Mouse (Mus musculus) neural tube, embryonic 11.5 days (tissue): ENCODE data around the gene Lpin2. TPM values are rescaled to one million over a fixed set of nuclear protein-coding genes. Genes with fewer than 3 reads are reported as not detected.

Experiments used
- ATAC-seq: fragments of 200-750 bp; cut with Nextera tagmentation; 2 replicates; pipeline ENCODE4 v1.8.0; 2017; ENCODE audit warnings: moderate number of reproducible peaks, mild to moderate bottlenecking, moderate TSS enrichment, moderate library complexity; ENCODE audit not compliant: insufficient read depth, low FRiP score, low TSS enrichment
- DNase-seq: peaks from one replicate; pipeline ENCODE4 v3.0.0-alpha.2; 2015; ENCODE audit warnings: low spot score
- H3K27ac ChIP-seq: fragments of 300-500 bp; sonication (generic); 2 replicates; pipeline ENCODE4 v1.5.1; 2014; ENCODE audit warnings: low read depth, mild to moderate bottlenecking, low read length
- H3K27me3 ChIP-seq: fragments of 300-500 bp; sonication (generic); 2 replicates; pipeline ENCODE4 v1.6.1; 2014; ENCODE audit warnings: mild to moderate bottlenecking, low read length, mixed read lengths; ENCODE audit not compliant: control insufficient read depth, insufficient read depth
- H3K36me3 ChIP-seq: fragments of 300-500 bp; sonication (generic); 2 replicates; pipeline ENCODE4 v1.6.1; 2014; ENCODE audit warnings: mild to moderate bottlenecking, low read length, moderate library complexity, mixed read lengths; ENCODE audit not compliant: control insufficient read depth, insufficient read depth
- H3K4me1 ChIP-seq: fragments of 300-500 bp; sonication (generic); 2 replicates; pipeline ENCODE4 v1.6.1; 2014; ENCODE audit warnings: low read length, mixed read lengths; ENCODE audit not compliant: control insufficient read depth, insufficient read depth
- H3K4me2 ChIP-seq: fragments of 300-500 bp; sonication (generic); 2 replicates; pipeline ENCODE4 v1.6.1; 2014; ENCODE audit warnings: low read depth, mild to moderate bottlenecking, moderate library complexity
- H3K4me3 ChIP-seq: fragments of 300-500 bp; sonication (generic); 2 replicates; pipeline ENCODE4 v1.5.1; 2014; ENCODE audit warnings: low read depth, low read length
- H3K9ac ChIP-seq: fragments of 300-500 bp; sonication (generic); 2 replicates; pipeline ENCODE4 v1.6.1; 2014; ENCODE audit warnings: mild to moderate bottlenecking, low read length
- H3K9me3 ChIP-seq: fragments of 300-500 bp; sonication (generic); 2 replicates; pipeline ENCODE4 v1.6.1; 2016; ENCODE audit warnings: low read length; ENCODE audit not compliant: control insufficient read depth
- WGBS: fragments of 180-500 bp; shearing (Covaris S2); extraction: QIAGEN DNeasy Blood & Tissue Kit; methylation state at CpG from one replicate; pipeline ENCODE4 v1.1.7; 2014; 5-methylcytosine and 5-hydroxymethylcytosine counted together
- polyA plus RNA-seq: library from polyadenylated mRNA; unstranded; fragments of >200 nt; fragmentation: Nextera tagmentation; extraction: Ambion mirVana; gene quantifications from 2 replicates; pipeline ENCODE4 v1.2.1, GENCODE M21; 2014

Gene Lpin2
- polyA plus RNA-seq, 1 experiment from 2014 or later, result 37.4 TPM

DNA sequence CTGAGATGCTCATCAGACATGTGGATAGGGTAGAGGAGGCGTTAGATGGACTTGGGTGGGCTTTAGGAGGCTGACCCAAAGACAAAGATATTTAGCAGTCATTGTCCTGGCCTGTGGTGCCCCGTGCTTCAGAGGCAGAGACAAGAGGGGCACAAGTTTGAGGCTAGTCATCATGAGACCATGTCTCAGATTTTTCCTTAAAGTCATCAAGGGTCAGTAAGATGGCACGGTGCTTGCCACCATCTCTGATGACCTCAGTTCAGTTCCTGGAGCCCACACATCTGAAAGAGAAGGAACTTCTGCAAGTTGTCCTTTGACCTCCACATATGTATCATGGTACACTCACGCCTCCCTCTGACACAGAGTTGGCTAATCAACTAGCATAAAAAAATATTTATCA lies 39.2 kb upstream of the Lpin2 start:
- H3K4me2 ChIP-seq, result no peak overlapping the region
- no peak overlapping the region for H3K9ac ChIP-seq
- no peaks in the 10 kb centered on the region for H3K4me1 ChIP-seq
- H3K9me3 ChIP-seq, result no peaks in the 10 kb centered on the region
- H3K27ac ChIP-seq, result no peak overlapping the region
- ATAC-seq (no peak), DNase-seq (no peak)
- WGBS, result 87% methylated on average over 4 of the region's 4 CpGs
- no peak overlapping the region for H3K4me3 ChIP-seq
- no peaks in the 10 kb centered on the region for H3K27me3 ChIP-seq
- H3K36me3 ChIP-seq, result no peaks in the 10 kb centered on the region

DNA sequence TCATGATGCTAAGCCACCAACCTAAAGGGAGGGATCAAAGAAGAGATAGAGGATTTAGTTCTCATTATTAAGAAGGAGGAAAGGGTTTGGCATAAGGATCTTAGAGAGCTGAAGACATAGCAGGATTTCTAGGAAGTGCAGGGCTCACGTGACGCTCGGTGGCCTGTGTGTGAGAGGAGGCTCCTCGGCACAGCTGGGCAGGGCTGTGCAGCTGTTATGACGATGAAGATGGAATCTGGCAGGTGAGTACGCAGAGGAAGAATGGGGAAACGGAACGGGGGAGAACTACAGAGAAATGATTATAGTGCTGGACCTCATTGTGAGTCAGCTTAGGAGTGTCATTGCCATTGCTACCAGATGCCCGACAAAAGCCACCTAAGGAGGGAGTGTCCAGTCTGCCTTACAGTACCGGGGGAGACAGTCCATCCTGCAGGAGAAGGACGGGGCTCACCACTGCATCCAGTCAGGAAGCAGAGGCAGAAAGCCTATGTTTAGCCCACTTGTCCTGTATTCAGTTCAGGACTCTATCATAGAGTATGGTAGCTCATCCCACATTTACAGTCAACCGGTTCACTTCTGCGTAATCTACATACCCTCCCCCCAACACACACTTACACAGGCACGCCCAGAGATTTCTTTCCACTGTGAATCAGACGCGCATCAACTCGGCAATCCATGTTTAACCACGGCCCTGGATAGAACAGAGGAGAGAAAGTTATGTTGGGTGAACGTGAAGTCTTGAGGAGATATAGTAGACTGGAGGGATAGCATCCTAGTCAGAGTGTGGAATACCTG lies 37.8 kb upstream of the Lpin2 start:
- Histone ChIP-seq H3K27ac (no peak overlapping the region), H3K4me3 (no peak overlapping the region), H3K4me2 (no peak overlapping the region), H3K27me3 (no peaks in the 10 kb centered on the region), H3K4me1 (no peaks in the 10 kb centered on the region), H3K9ac (no peak overlapping the region), H3K9me3 (no peaks in the 10 kb centered on the region), H3K36me3 (no peaks in the 10 kb centered on the region)
- WGBS, result 90% methylated on average over 19 of the region's 19 CpGs
- DNase-seq, result no peak
- ATAC-seq, result no peak

DNA sequence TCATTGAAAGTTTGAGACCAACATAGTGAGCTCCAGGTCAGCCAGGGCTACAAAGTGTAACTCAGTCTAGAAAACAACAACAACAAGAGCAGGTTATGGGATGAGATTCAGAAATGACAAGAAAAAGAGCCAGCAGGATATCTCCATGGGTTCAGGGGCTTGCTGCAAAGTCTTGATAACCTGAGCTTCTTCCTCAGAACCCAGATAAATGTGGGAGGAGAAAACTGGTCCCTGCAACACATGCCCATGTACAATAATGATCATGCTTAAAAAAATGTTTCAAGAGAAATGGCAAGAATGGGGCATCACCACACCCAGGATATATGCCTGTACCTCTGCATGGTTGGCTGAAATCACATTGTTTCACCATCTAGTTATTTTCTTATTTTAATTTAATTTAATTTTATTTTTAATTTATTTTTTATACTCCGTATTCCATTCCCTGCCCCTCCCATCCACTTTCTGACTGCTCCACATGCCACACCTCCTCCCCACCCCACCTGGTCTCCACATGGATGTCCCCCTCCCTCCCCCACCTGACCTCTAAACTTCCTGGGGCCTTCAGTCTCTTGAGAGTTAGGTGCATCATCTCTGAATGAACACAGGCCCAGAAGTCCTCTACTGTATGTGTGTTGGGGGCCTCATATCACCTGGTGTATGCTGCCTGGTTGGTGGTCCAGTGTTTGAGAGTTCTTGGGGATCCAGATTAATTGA lies 37.0 kb upstream of the Lpin2 start:
- H3K9me3 ChIP-seq, result no peaks in the 10 kb centered on the region
- H3K36me3 ChIP-seq, result no peaks in the 10 kb centered on the region
- H3K4me3 ChIP-seq, result no peak overlapping the region
- no peak overlapping the region for H3K27ac ChIP-seq
- DNase-seq (no peak), ATAC-seq (no peak)
- H3K9ac ChIP-seq, result no peak overlapping the region
- no peaks in the 10 kb centered on the region for H3K4me1 ChIP-seq
- 95% methylated on average over 1 of the region's 1 CpGs for WGBS
- H3K4me2 ChIP-seq, result no peak overlapping the region
- H3K27me3 ChIP-seq, result no peaks in the 10 kb centered on the region

GRCm38 (mm10) chr17:71153356-71153755 lies 29.0 kb upstream of the Lpin2 start:
- H3K4me3 ChIP-seq, result no peak overlapping the region
- DNase-seq, result no peak
- no peaks in the 10 kb centered on the region for H3K36me3 ChIP-seq
- no peak for ATAC-seq
- no peaks in the 10 kb centered on the region for H3K9me3 ChIP-seq
- no peak overlapping the region for H3K4me2 ChIP-seq
- H3K4me1 ChIP-seq, result no peaks in the 10 kb centered on the region
- WGBS, result 44% methylated on average over 4 of the region's 4 CpGs
- H3K27me3 ChIP-seq, result no peaks in the 10 kb centered on the region
- no peak overlapping the region for H3K9ac ChIP-seq
- no peak overlapping the region for H3K27ac ChIP-seq

- Histone ChIP-seq H3K9ac (no peak overlapping the region), H3K4me3 (no peak overlapping the region), H3K27me3 (no peaks in the 10 kb centered on the region), H3K4me2 (no peak overlapping the region), H3K4me1 (0 out of 2 replicates have a peak, but pooled peaks cover 2% of the 10 kb centered on the region), H3K36me3 (no peaks in the 10 kb centered on the region), H3K9me3 (no peaks in the 10 kb centered on the region), H3K27ac (no peak overlapping the region)
- ATAC-seq (no peak), DNase-seq (no peak)
- WGBS, result 85% methylated on average over 1 of the region's 1 CpGs
Observed at GRCm38 (mm10) chr17:71155271-71155670, 27.1 kb upstream of the Lpin2 start.

DNA sequence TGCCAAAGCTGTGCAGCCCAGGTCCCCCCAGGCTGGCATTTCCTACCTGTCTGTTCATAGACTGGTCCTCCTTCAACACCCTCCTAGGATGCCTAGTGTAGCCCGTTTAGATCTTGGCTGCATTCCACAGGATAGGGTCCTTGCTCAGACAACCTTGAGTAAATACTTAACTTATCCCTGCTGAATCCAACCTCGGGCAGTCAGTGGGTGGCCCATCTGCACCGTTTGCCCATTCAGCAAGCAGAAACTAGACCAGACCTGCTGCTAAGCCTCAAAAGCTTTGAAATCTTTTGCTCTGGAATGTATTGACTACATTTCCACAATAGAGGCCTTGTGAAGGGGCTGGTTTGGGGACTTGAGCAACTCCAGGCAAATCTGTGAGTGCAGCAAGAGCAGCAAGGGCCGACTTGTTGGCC lies 23.2 kb upstream of the Lpin2 start:
- ATAC-seq, result no peak
- no peaks in the 10 kb centered on the region for H3K27me3 ChIP-seq
- no peaks in the 10 kb centered on the region for H3K36me3 ChIP-seq
- H3K9me3 ChIP-seq, result no peaks in the 10 kb centered on the region
- H3K4me1 ChIP-seq, result 0 out of 2 replicates have a peak, but pooled peaks cover 2% of the 10 kb centered on the region
- H3K9ac ChIP-seq, result no peak overlapping the region
- no peak overlapping the region for H3K4me3 ChIP-seq
- peak; percentile 39 for DNase-seq
- no peak overlapping the region for H3K4me2 ChIP-seq
- no peak overlapping the region for H3K27ac ChIP-seq
- WGBS, result 30% methylated on average over 4 of the region's 4 CpGs

DNA sequence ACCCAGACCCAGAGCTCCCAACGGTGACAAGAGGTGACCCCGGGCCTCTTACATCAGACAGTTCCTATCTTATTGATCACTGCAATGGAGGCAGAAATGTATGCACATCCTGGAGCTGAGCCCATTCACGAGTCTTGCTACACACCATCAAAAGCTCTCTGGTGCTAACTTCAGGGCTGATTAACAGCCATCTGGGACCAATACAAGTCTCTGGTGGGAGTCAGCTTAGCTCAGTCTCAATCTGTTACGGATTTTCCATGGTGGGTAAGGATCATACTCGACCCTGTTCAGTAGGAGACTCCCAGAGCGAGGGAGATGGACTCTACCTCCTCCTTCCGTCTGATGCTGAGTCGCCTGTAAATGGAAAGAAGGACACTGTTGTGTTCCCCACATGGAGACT lies 22.6 kb upstream of the Lpin2 start:
- no peak overlapping the region for H3K4me2 ChIP-seq
- 0 out of 2 replicates have a peak overlapping the region, but pooled peaks have one; percentile 17 for H3K27ac ChIP-seq
- H3K27me3 ChIP-seq, result no peaks in the 10 kb centered on the region
- no peaks in the 10 kb centered on the region for H3K9me3 ChIP-seq
- no peak overlapping the region for H3K9ac ChIP-seq
- no peak for DNase-seq
- 0 out of 2 replicates have a peak, but pooled peaks cover 2% of the 10 kb centered on the region for H3K4me1 ChIP-seq
- H3K36me3 ChIP-seq, result no peaks in the 10 kb centered on the region
- no peak for ATAC-seq
- WGBS, result 64% methylated on average over 8 of the region's 8 CpGs
- H3K4me3 ChIP-seq, result no peak overlapping the region

- Histone ChIP-seq H3K36me3 (no peaks in the 10 kb centered on the region), H3K9ac (no peak overlapping the region), H3K27me3 (no peaks in the 10 kb centered on the region), H3K9me3 (no peaks in the 10 kb centered on the region), H3K4me1 (0 out of 2 replicates have a peak, but pooled peaks cover 2% of the 10 kb centered on the region), H3K27ac (no peak overlapping the region), H3K4me3 (no peak overlapping the region), H3K4me2 (no peak overlapping the region)
- ATAC-seq (no peak), DNase-seq (no peak)
- 94% methylated on average over 8 of the region's 8 CpGs for WGBS
Observed at GRCm38 (mm10) chr17:71160244-71160995, 21.9 kb upstream of the Lpin2 start.
